Mouse (Mus musculus) liver, embryonic 12.5 days (tissue): ENCODE measurements around the gene Amz2. TPM values are rescaled to one million over a fixed set of nuclear protein-coding genes. Genes with fewer than 3 reads are reported as not detected.

ENCODE experiments used
- ATAC-seq: fragments of 200-750 bp; cut with Nextera tagmentation; 2 replicates; pipeline ENCODE4 v1.8.0; 2017; ENCODE audit warnings: moderate number of reproducible peaks, mild to moderate bottlenecking, moderate library complexity
- H3K27ac ChIP-seq: fragments of 300-500 bp; sonication (generic); 2 replicates; pipeline ENCODE4 v1.5.1; 2016; ENCODE audit warnings: mild to moderate bottlenecking
- H3K27me3 ChIP-seq: fragments of 300-500 bp; sonication (generic); replicated peaks from 2 replicates; pipeline ENCODE4 v1.6.1; 2016; ENCODE audit warnings: mild to moderate bottlenecking, moderate library complexity
- H3K36me3 ChIP-seq: fragments of 300-500 bp; sonication (generic); 2 replicates; pipeline ENCODE4 v1.6.1; 2016; ENCODE audit warnings: mild to moderate bottlenecking, moderate library complexity
- H3K4me1 ChIP-seq: fragments of 300-500 bp; sonication (generic); 2 replicates; pipeline ENCODE4 v1.6.1; 2016
- H3K4me2 ChIP-seq: fragments of 300-500 bp; sonication (generic); 2 replicates; pipeline ENCODE4 v1.6.1; 2016; ENCODE audit warnings: mild to moderate bottlenecking, moderate library complexity
- H3K4me3 ChIP-seq: fragments of 300-500 bp; sonication (generic); 2 replicates; pipeline ENCODE4 v1.5.1; 2016; ENCODE audit warnings: mild to moderate bottlenecking, moderate library complexity
- H3K9ac ChIP-seq: fragments of 300-500 bp; sonication (generic); 2 replicates; pipeline ENCODE4 v1.6.1; 2016; ENCODE audit warnings: mild to moderate bottlenecking, moderate library complexity
- H3K9me3 ChIP-seq: fragments of 300-500 bp; sonication (generic); replicated peaks from 2 replicates; pipeline ENCODE4 v1.6.1; 2016; ENCODE audit warnings: mild to moderate bottlenecking, moderate library complexity
- WGBS: fragments of 180-500 bp; shearing (Covaris S2); methylation state at CpG from one replicate; pipeline ENCODE4 v1.1.7; 2016; ENCODE audit not compliant: insufficient replicate concordance; 5-methylcytosine and 5-hydroxymethylcytosine counted together
- polyA plus RNA-seq: library from polyadenylated mRNA; unstranded; fragments of >200 nt; fragmentation: Nextera tagmentation; extraction: Ambion mirVana; gene quantifications from 2 replicates; pipeline ENCODE4 v1.2.1, GENCODE M21; 2016

The Amz2 gene
- polyA plus RNA-seq, 1 experiment from 2014 or later, result 17.8 TPM

DNA sequence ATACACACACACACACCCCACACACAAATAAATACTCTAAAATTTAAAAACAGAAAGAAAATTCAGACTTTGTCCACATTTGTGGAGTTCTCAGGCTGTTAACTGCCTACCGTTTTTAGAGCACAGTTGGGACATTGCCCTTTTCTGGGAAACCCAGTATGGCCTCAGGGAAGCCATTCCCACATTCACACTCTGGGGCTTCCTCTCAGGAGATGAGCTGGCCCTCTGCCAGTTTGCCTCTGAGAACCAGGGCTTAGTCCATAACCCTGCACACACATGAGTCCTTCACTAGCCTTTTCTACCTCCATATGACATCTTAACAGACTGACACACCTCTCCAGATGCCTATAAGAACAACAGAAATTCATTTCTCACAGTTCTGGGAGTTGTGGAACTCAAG, 2.5 kb upstream of the Amz2 start:
- H3K27me3 ChIP-seq, result no peaks in the 10 kb centered on the region
- peaks cover 52% of the 10 kb centered on the region for H3K4me1 ChIP-seq
- no peak overlapping the region for H3K4me2 ChIP-seq
- H3K9ac ChIP-seq, result no peak overlapping the region
- peak overlapping the region; percentile 70 for H3K27ac ChIP-seq
- no peak for ATAC-seq
- H3K4me3 ChIP-seq, result no peak overlapping the region
- WGBS, result 60% methylated on average over 1 of the region's 1 CpGs
- peaks cover under 1% of the 10 kb centered on the region; the same call in 1 of the 2 replicates for H3K36me3 ChIP-seq
- H3K9me3 ChIP-seq, result 0 out of 2 replicates have a peak, but pooled peaks cover 5% of the 10 kb centered on the region

DNA sequence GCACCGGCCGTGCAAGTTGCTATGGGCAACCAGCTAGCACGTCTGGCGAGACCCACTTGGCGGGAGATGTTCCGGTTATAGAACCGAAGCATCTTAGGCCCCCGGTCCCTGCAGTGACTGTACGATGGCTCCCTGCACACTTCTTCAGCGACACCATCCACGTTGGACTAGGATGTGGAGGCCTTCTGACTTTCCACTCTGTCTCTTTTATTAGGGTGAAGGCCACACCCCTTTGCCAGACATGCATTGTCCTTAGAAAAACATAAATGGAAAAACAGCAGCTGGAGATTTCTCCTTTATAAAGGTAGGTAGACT, 483 bp downstream of the Amz2 start:
- peaks cover 39% of the 10 kb centered on the region for H3K4me1 ChIP-seq
- WGBS, result under 1% methylated on average over 11 of the region's 11 CpGs
- no peaks in the 10 kb centered on the region for H3K27me3 ChIP-seq
- no peak for ATAC-seq
- H3K36me3 ChIP-seq, result peaks cover 30% of the 10 kb centered on the region
- H3K4me3 ChIP-seq, result peak overlapping the region; percentile 74
- peak overlapping the region; percentile 76 for H3K9ac ChIP-seq
- 0 out of 2 replicates have a peak, but pooled peaks cover 5% of the 10 kb centered on the region for H3K9me3 ChIP-seq
- H3K27ac ChIP-seq, result peak overlapping the region; percentile 89
- peak overlapping the region; percentile 91 for H3K4me2 ChIP-seq

DNA sequence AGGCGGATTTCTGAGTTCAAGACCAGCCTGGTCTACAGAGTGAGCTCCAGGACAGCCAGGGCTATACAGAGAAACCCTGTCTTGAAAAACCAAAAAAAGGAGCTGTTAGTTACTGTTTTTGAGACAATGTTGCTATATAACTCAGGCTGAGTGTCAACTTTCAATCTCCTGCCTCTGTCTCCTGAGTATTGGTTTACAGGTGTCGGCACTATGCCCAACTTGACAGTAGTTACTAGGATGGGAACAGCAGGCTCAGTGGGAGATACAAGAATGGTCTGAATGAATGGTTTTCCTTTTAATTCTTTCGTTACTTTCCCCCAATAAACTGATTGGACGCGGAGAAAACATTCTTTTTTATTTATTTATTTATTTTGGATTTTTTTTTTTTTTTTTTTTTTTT, 1.6 kb downstream of the Amz2 start:
- Histone ChIP-seq H3K4me1 (peaks cover 39% of the 10 kb centered on the region), H3K9me3 (0 out of 2 replicates have a peak, but pooled peaks cover under 1% of the 10 kb centered on the region), H3K27ac (no peak overlapping the region), H3K27me3 (no peaks in the 10 kb centered on the region), H3K9ac (0 out of 2 replicates have a peak overlapping the region, but pooled peaks have one; percentile 76), H3K4me3 (peak overlapping the region; percentile 74; the same call in 1 of the 2 replicates), H3K36me3 (peaks cover 34% of the 10 kb centered on the region), H3K4me2 (peak overlapping the region; percentile 91)
- no peak for ATAC-seq
- WGBS, result 84% methylated on average over 5 of the region's 5 CpGs

DNA sequence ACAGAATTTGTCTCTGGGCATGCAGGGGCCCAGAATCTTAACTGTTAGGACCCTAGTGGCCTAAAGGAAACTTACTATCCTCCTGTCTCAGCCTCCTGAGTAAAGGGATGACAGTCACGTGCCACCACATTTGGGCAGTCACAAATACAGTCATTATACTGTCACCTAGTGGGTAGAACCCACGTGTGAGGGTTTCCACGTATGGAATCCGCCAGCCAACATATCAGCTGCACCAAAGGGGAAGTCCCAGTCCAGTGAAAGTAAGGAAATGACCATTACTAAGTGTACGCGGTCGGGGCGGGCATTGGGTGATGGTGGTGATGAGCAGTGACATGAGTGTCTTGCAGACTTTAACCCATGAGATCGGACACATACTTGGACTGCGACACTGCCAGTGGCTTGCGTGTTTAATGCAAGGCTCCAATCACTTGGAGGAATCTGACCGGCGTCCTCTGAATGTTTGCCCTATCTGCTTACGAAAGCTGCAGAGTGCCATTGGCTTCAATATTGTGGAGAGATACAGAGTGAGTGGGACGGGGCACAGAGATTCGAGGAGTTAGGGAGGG, 8.6 kb downstream of the Amz2 start:
- peaks cover 63% of the 10 kb centered on the region for H3K36me3 ChIP-seq
- 79% methylated on average over 16 of the region's 16 CpGs for WGBS

DNA sequence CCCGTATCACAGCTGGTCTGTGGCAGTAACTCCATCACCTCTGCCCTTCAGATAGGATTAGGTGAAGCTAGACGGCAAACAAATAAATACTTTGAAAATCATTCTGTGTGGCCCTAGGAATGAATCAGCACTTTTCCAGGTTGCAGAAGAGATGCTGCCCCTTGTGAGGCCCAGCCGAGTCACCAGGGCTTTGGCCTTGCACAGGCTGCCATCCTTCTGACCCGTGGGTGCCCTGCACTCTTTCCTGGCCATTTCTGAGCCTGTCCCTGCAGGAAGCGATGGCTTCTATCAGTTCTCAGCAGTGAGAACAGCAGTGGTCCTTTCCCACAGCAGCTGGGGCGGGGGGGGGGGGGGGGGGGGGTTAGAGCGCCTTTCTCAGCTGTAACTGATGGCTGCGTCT, 11.1 kb downstream of the Amz2 start:
- peaks cover 40% of the 10 kb centered on the region for H3K36me3 ChIP-seq
- WGBS, result 71% methylated on average over 7 of the region's 8 CpGs
- H3K9ac ChIP-seq, result no peak overlapping the region
- ATAC-seq, result no peak
- no peak overlapping the region for H3K27ac ChIP-seq
- H3K4me1 ChIP-seq, result peaks cover 27% of the 10 kb centered on the region
- H3K9me3 ChIP-seq, result no peaks in the 10 kb centered on the region
- H3K27me3 ChIP-seq, result no peaks in the 10 kb centered on the region
- H3K4me3 ChIP-seq, result no peak overlapping the region
- H3K4me2 ChIP-seq, result no peak overlapping the region

More for the DNA sequence above, 8.6 kb downstream of the Amz2 start:
- H3K4me2 ChIP-seq, result no peak overlapping the region
- no peak overlapping the region for H3K4me3 ChIP-seq
- no peak overlapping the region for H3K9ac ChIP-seq
- H3K9me3 ChIP-seq, result no peaks in the 10 kb centered on the region
- H3K4me1 ChIP-seq, result peaks cover 7% of the 10 kb centered on the region; the same call in 1 of the 2 replicates
- H3K27ac ChIP-seq, result no peak overlapping the region
- no peak for ATAC-seq
- no peaks in the 10 kb centered on the region for H3K27me3 ChIP-seq

DNA sequence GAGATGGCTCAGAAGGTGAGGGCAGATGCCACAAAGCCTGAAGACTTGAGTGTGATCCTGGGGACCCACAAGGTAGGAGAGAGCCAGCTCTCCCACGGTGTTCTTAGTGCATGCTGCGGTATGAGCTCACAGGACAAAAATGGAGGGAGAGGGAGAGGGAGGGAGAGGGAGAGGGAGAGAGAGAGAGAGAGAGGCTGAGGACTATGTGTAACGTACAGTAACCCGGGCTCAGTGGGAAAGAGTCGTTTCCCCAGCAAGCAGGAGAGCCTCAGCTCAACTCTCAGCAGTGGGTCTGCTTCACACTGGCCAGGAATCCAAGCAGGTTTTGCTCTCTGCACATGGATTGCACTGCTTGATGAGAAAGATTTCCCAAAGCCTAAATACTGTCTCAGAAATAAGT, 13.5 kb downstream of the Amz2 start:
- Histone ChIP-seq H3K36me3 (peaks cover 34% of the 10 kb centered on the region), H3K27me3 (no peaks in the 10 kb centered on the region), H3K4me1 (peaks cover 39% of the 10 kb centered on the region), H3K4me2 (peak overlapping the region; percentile 81), H3K9ac (no peak overlapping the region), H3K4me3 (peak overlapping the region; percentile 61; the same call in 1 of the 2 replicates), H3K9me3 (no peaks in the 10 kb centered on the region), H3K27ac (no peak overlapping the region)
- 30% methylated on average over 5 of the region's 5 CpGs for WGBS
- ATAC-seq, result no peak

DNA sequence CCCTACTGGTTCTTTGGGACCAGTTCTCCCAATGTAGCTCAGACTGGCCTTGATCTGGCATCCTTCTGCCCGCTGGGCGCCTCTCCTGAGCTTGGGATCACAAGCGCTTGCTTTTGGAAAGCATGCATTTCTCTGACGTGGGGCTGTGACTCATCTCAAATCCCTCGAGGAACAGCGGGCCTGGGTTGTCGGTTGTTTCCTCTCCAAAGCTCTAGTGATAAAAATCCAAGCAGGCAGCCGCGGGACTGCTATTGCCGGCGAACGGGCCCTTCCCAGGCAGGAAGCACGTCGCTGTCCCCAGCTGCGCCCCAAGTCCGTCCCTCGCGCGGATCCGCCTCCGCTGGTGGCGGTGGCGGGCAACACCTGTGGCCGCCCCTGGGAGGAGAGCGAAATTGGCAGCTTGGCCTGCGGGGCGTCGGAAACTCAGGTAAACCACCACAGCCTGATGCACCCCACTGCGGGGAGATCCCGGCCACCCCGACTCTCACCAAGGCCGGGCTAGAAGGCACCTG, 14.1 kb downstream of the Amz2 start:
- H3K4me2 ChIP-seq, result peak overlapping the region; percentile 81
- H3K9me3 ChIP-seq, result no peaks in the 10 kb centered on the region
- H3K9ac ChIP-seq, result peak overlapping the region; percentile 67
- WGBS, result 2% methylated on average over 32 of the region's 32 CpGs
- H3K27ac ChIP-seq, result no peak overlapping the region
- H3K4me3 ChIP-seq, result peak overlapping the region; percentile 61
- H3K27me3 ChIP-seq, result no peaks in the 10 kb centered on the region
- peaks cover 27% of the 10 kb centered on the region for H3K36me3 ChIP-seq
- peak; percentile 80 for ATAC-seq
- peaks cover 44% of the 10 kb centered on the region for H3K4me1 ChIP-seq

DNA sequence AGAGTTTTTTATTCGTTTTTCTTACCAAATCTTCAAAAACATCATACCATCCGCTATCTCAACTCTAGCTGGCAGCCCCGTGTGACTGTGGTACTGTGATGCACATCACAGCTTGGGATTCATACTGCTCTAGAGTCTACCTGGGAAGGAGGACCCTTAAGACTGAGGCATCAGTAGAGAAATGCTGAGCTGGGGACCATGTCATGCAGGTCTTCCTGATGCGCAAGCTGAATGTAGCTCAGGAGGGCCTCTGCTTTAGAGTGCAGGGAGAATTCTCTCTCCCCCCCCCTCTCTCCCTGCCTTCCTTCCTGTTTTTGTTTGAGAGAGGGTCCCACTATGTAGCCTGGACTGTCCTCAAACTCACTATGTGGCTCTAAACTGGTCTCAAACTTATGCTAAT, 14.9 kb downstream of the Amz2 start:
- 36% methylated on average over 4 of the region's 4 CpGs for WGBS
- Histone ChIP-seq H3K27ac (no peak overlapping the region), H3K27me3 (no peaks in the 10 kb centered on the region), H3K4me2 (peak overlapping the region; percentile 81), H3K4me1 (peaks cover 51% of the 10 kb centered on the region), H3K9me3 (no peaks in the 10 kb centered on the region), H3K4me3 (peak overlapping the region; percentile 61), H3K9ac (peak overlapping the region; percentile 67), H3K36me3 (peaks cover 20% of the 10 kb centered on the region)
- ATAC-seq, result no peak

DNA sequence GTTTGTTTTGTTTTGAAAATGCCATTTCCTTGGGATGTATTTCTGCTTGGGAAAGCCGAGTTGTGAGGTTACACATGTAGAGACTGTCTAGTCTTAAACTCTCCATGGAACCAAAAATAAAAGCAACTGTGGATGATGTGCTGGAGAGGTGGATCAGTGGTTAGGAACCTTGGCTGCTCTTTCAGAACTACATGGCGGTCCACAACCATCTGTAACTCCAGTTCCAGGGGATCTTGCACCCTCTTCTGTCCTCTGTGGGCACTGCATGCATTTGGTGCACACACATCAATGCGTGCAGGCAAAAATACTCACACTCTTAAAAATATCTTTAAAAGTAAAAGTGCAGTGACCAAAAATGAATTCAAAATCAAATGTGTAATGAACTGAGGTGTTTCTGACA, 15.4 kb downstream of the Amz2 start:
- no peak overlapping the region for H3K9ac ChIP-seq
- no peaks in the 10 kb centered on the region for H3K9me3 ChIP-seq
- no peak for ATAC-seq
- H3K4me2 ChIP-seq, result peak overlapping the region; percentile 81
- H3K36me3 ChIP-seq, result peaks cover 17% of the 10 kb centered on the region
- no peaks in the 10 kb centered on the region for H3K27me3 ChIP-seq
- 45% methylated on average over 3 of the region's 3 CpGs for WGBS
- H3K27ac ChIP-seq, result no peak overlapping the region
- H3K4me1 ChIP-seq, result peaks cover 55% of the 10 kb centered on the region
- H3K4me3 ChIP-seq, result no peak overlapping the region; the same call in 1 of the 2 replicates

DNA sequence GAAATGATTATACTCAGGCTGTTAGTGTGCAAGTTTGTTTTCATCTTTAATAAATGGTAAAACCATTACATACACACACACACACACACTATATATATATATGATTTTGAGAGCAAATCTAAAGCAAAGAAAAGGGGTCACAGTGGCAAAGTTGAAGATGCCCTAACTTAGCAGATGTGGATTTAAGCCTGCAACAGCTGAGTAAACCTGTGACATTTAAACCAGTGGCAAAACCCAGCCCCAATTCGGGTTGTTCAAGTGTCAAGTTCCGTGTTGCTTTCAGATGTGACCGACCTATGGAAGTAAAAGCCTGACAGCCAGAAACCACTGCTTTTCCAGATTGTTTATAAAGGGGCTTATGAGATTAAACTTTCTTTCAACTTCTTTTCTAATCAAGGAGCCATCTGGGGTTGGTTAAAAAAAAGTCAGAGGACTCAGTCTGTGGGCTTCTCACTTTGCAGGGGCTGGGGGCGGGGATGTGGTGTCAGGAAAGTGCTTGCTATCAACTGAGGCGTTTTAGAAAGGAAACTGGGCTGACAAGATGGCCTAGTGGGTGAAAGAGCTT, 16.5 kb downstream of the Amz2 start:
- peaks cover 7% of the 10 kb centered on the region for H3K36me3 ChIP-seq

DNA sequence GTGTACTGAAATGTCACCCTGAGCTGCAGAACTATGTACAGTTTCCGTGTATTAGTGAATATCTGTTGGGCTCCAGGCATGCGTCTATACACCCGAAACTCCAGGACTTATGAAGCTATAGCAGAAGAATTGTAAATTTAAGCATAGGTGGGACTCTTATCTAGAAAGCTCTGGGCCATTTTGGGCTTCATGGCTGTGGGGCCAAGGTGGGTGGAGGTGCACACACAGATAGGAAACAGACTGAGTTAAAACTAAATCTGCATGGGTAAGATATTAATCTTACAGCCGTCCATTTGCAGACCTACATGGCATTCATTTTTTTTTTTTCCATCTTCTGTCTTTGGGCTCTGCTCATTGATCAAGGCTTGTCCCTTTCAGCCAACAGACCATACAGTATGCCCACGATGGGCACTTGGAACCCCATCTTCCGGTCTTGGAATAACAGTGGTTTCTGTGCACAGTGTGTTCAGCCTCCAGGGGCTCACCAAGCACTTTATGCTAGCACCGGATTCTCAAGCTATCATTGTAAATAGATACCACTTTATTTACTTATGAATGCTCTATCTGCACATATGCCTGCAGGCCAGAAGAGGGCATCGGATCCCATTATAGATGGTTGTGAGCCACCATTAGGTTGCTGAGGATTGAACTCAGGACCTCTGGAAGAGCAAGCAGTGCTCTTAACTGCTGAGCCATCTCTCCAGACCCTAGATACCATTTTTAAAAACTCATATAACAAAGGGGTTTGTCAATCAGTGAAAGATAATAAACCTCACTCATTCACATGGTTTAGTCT, 17.9 kb downstream of the Amz2 start:
- peak; percentile 45; the same call in 1 of the 2 replicates for ATAC-seq
- peaks cover 4% of the 10 kb centered on the region for H3K36me3 ChIP-seq
- peaks cover 48% of the 10 kb centered on the region for H3K4me1 ChIP-seq
- H3K27ac ChIP-seq, result 0 out of 2 replicates have a peak overlapping the region, but pooled peaks have one; percentile 2
- no peaks in the 10 kb centered on the region for H3K9me3 ChIP-seq
- WGBS, result 72% methylated on average over 8 of the region's 8 CpGs
- H3K4me2 ChIP-seq, result 0 out of 2 replicates have a peak overlapping the region, but pooled peaks have one; percentile 6
- no peak overlapping the region for H3K9ac ChIP-seq
- no peaks in the 10 kb centered on the region for H3K27me3 ChIP-seq
- no peak overlapping the region for H3K4me3 ChIP-seq

More for the DNA sequence above, 16.5 kb downstream of the Amz2 start:
- Histone ChIP-seq H3K4me1 (peaks cover 48% of the 10 kb centered on the region), H3K9me3 (no peaks in the 10 kb centered on the region), H3K27me3 (no peaks in the 10 kb centered on the region), H3K4me2 (no peak overlapping the region), H3K4me3 (no peak overlapping the region), H3K27ac (no peak overlapping the region), H3K9ac (no peak overlapping the region)
- ATAC-seq, result no peak
- 48% methylated on average over 5 of the region's 5 CpGs for WGBS

DNA sequence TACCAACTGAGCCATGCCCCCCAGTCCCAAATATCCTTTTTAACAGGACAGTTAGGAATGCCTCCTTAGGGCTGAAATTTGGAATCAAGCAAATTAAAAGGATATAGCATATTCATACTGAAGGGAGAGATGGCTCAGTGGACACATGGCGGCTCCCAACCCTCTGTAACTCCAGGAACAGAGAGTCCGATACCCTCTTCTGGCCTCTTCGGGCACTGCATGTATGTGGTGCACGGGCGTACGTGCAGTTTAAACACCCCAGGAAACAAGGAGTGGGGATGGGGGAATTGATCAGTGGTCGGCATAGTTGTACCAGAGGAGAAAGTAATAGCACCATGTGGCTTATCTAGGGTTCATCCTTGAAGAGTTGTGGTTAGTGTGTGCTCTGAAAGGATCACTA, 18.9 kb downstream of the Amz2 start:
- Histone ChIP-seq H3K4me1 (peaks cover 45% of the 10 kb centered on the region), H3K9ac (0 out of 2 replicates have a peak overlapping the region, but pooled peaks have one; percentile 22), H3K9me3 (no peaks in the 10 kb centered on the region), H3K36me3 (peaks cover 14% of the 10 kb centered on the region), H3K27me3 (no peaks in the 10 kb centered on the region), H3K27ac (0 out of 2 replicates have a peak overlapping the region, but pooled peaks have one; percentile 51), H3K4me2 (no peak overlapping the region), H3K4me3 (no peak overlapping the region)
- 48% methylated on average over 7 of the region's 7 CpGs for WGBS
- peak; percentile 33; the same call in 1 of the 2 replicates for ATAC-seq
